Mouse (Mus musculus) small intestine, adult 2 months (tissue): ENCODE data around the gene Ninj2.

Experiments used
- CTCF ChIP-seq: fragments of 200-500 bp; IDR thresholded peaks from 2 replicates; pipeline ENCODE4 v1.5.1; 2012; ENCODE audit warnings: low read depth, mild to moderate bottlenecking, control low read depth, inconsistent platforms, low read length, moderate library complexity, mixed read lengths; ENCODE audit not compliant: insufficient replicate concordance, insufficient read length; ENCODE audit errors: extremely low read depth
- POLR2A ChIP-seq: fragments of 200-500 bp; IDR thresholded peaks from 2 replicates; pipeline ENCODE4 v1.6.1; 2012; ENCODE audit warnings: low read depth, mild to moderate bottlenecking, control low read depth, inconsistent platforms, low read length, moderate library complexity

- TF ChIP-seq CTCF (no peak), POLR2A (no peak)
Observed at GRCm38 (mm10) chr6:120199638-120200394, 106.7 kb downstream of the Ninj2 start.
